Mouse (Mus musculus): ENCODE measurements at regions not wholly inside any gene's neighbourhood (a gene's known extent, or its start where the extent isn't known, plus 50 kb on each side); places are given as distances from the start of the nearest gene placed in this dataset.

DNA sequence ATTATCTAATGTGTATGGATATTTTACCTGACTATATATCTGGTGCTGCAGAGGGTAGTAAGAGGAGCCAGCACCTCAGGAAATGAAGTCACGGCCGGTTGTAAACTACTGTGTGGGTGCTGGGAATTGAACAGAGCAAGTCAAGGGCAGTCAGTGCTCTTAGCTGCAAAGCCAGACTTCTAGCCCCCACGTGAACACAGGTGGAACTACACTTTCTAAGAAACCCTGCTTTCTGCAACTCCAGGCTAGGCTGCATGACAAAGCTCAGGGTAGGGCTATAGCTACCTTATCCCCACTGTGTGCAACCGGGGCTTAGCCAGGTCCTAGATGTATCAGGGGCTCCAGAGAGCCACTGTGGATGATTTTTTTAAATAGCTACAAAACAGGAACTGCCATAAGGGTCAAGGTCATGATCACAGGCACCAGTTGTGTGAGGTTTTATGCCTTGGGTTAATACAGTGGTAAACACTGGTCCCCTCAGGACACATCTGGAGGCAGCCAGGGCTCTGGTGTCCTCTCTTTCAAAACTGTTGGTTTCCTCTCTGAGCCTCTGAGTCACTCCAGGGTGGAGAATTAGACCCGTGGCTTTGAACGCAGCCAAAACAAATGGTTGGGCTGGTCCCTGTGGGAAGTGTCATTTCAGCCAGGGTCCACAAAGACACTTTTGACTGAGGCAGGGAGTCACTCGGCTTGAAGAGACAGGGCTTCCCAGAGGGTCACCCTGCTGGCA is 76.5 kb downstream of the Gm26897 start:
- Histone ChIP-seq H3K9ac (replicated peaks) (no peak overlapping the region), H3K27me3 (replicated peaks) (peaks cover 7% of the 10 kb centered on the region), H3K27ac (replicated peaks) (no peak overlapping the region), H3K4me2 (no peak overlapping the region), H3K4me3 (replicated peaks) (no peak overlapping the region), H3K9me3 (replicated peaks) (no peaks in the 10 kb centered on the region), H3K36me3 (no peaks in the 10 kb centered on the region), H3K4me1 (peaks cover 25% of the 10 kb centered on the region)
- WGBS = 36% methylated on average over 7 of the region's 7 CpGs
- ATAC-seq (ENCODE audit: low FRiP score) = no peak

DNA sequence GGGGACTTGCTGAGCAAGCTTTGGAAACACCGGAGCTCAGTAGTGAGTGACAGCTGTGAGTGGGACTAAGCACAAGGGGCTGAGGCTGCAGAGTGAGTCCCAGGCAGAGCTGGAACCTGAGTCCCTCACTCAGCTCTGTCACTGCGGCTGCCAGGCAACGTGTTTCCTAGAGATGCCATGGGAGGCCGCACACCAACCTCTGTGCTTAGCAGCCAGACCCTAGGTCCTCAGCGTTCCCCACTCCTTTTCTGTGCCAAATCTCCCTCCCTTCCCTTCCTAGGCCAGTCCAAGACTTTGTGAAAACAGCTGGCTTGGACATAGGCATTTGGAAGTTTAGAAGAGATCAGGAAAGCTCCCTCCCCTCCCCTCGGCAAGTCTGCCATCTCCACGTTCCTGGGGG is 78.9 kb downstream of the Gm26897 start:
- WGBS = 53% methylated on average over 7 of the region's 7 CpGs
- H3K4me1 ChIP-seq = peaks cover 15% of the 10 kb centered on the region
- ATAC-seq (ENCODE audit: low FRiP score) = no peak

DNA sequence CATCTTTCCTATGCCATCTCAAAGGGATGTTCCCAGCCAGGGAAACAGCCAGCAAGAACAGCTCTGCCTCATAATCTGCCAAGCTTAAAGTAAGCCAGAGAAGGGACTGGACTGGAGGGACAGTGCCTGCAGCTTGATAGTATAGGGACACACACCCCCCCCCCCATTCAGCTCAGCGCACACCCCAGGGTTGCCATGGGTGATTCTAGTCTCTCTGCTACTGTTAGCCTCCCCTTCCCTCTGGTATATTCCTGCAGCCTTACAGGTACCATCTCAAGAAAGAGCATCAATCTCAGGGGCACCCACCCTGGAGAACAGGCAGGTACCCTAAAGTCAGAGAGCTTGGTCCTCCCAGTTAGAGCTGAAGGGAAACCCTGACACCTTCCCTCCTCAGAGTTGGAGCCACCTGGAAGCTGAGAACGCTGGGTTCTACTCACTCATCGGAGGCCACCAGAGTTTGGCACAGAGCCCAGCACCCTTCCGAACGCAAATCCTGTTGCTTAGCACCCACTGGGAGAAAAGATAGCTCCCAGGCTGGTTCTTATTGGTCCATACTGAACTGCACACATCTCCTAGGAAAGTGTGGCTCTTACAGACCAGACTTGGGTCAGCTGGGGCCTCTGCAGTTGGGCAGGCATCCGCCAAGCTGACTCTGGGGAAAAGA is 79.5 kb downstream of the Gm26897 start:
- WGBS = 62% methylated on average over 6 of the region's 6 CpGs
- Histone ChIP-seq H3K36me3 (no peaks in the 10 kb centered on the region), H3K9ac (replicated peaks) (no peak overlapping the region), H3K4me1 (peaks cover 11% of the 10 kb centered on the region; the same call in 1 of the 2 replicates), H3K9me3 (replicated peaks) (no peaks in the 10 kb centered on the region), H3K27me3 (replicated peaks) (0 out of 2 replicates have a peak, but pooled peaks cover 3% of the 10 kb centered on the region), H3K4me2 (no peak overlapping the region), H3K27ac (replicated peaks) (no peak overlapping the region), H3K4me3 (replicated peaks) (no peak overlapping the region)
- no peak for ATAC-seq (ENCODE audit: low FRiP score)

More for the DNA sequence above, 78.9 kb downstream of the Gm26897 start:
- Histone ChIP-seq H3K9ac (replicated peaks) (no peak overlapping the region), H3K27me3 (replicated peaks) (0 out of 2 replicates have a peak, but pooled peaks cover 3% of the 10 kb centered on the region), H3K36me3 (no peaks in the 10 kb centered on the region), H3K4me3 (replicated peaks) (no peak overlapping the region), H3K9me3 (replicated peaks) (no peaks in the 10 kb centered on the region), H3K4me2 (no peak overlapping the region), H3K27ac (replicated peaks) (no peak overlapping the region)

DNA sequence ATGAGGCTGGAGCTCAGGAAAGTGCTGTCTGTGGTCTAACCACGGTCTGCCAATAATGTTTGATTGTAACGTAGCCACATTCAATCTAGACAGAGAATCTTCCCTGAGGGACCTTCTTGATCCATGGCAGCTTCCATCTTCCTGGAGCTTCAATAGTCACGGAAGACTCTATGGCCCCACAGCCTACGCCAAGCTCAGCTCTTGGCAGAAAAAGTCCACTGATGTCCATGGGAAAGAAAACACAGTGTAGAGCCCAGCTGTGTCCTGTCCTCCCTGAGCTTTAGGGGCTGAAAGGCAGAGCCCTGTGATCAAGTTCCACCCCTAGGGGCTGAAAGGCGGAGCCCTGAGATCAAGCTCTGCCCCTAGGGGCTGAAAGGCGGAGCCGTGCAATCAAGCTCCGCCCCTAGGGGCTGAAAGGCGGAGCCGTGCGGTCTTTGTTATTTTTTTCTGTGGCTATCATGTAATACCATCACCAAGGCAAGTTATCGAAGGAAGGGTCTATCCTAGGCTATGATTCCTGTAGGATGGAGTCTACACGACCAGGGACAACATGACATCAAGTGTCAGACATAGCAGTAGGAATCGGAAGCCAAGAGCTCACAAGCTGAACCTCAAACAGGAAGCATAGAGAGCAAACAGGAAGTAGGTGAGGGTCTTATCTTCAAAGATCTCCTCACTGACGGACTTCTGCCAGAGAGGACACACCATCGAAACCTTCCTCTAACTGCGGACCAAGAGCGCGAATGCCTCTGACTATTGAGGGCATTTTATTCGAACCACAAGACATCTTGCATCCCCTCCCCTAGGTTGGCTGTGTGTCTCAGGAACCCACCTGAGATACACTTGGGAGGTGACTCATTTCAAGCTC is 81.4 kb downstream of the Gm26897 start:
- H3K36me3 ChIP-seq = no peaks in the 10 kb centered on the region
- 89% methylated on average over 20 of the region's 20 CpGs for WGBS

DNA sequence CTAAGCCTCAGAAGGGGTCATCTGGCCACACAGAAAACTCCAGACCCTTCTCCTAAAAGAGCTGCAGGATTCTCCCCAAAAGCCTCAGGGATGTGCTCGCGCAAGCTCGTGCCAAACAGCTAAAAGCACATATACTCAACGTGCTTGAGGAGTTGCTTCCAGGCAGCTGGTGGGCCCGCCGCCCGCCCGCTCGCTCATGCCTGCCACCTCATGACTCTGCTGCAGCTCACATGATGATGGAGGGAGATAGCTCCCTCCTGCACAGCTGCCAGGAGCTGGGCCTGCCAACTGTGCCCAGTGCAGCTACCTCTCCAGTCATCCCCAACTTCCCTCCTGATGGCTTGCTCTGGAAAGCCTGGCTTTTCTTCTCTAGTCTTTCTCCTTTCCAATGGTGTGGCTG is 87.2 kb downstream of the Gm26897 start:
- Histone ChIP-seq H3K4me2 (no peak overlapping the region), H3K27me3 (replicated peaks) (no peaks in the 10 kb centered on the region; the same call in 1 of the 2 replicates), H3K36me3 (no peaks in the 10 kb centered on the region), H3K4me1 (0 out of 2 replicates have a peak, but pooled peaks cover 3% of the 10 kb centered on the region), H3K9me3 (replicated peaks) (no peaks in the 10 kb centered on the region), H3K4me3 (replicated peaks) (no peak overlapping the region), H3K27ac (replicated peaks) (no peak overlapping the region), H3K9ac (replicated peaks) (no peak overlapping the region)
- WGBS = 84% methylated on average over 9 of the region's 9 CpGs
- ATAC-seq (ENCODE audit: low FRiP score) = no peak

More for the DNA sequence above, 81.4 kb downstream of the Gm26897 start:
- ATAC-seq (ENCODE audit: low FRiP score) = no peak
- H3K4me2 ChIP-seq = no peak overlapping the region
- no peaks in the 10 kb centered on the region for H3K9me3 ChIP-seq (replicated peaks)
- H3K27me3 ChIP-seq (replicated peaks) = peaks cover 3% of the 10 kb centered on the region; the same call in 1 of the 2 replicates
- H3K4me3 ChIP-seq (replicated peaks) = no peak overlapping the region
- H3K27ac ChIP-seq (replicated peaks) = no peak overlapping the region
- peaks cover 11% of the 10 kb centered on the region; the same call in 1 of the 2 replicates for H3K4me1 ChIP-seq
- H3K9ac ChIP-seq (replicated peaks) = no peak overlapping the region

DNA sequence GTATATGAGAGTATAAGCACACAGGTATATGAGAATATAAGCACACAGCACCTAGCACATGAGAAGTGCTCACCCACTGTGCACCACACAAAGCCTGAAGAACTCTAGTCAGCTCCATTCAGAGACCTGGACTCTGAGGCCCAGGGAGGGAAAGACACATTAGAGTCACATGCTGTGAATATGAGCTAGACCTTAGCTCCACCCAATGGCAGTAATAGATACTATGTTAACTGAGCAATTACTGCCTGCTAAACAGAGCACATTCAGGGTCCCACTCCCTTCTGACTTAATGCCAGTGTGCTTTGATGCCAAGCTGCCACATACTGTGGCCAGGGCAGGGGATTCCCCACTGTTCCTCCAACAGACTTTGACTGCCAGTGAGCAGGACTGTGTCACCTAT is 89.2 kb downstream of the Gm26897 start:
- no peaks in the 10 kb centered on the region; the same call in 1 of the 2 replicates for H3K27me3 ChIP-seq (replicated peaks)
- H3K4me2 ChIP-seq = no peak overlapping the region
- 0 out of 2 replicates have a peak, but pooled peaks cover 3% of the 10 kb centered on the region for H3K4me1 ChIP-seq
- H3K9me3 ChIP-seq (replicated peaks) = no peaks in the 10 kb centered on the region
- H3K9ac ChIP-seq (replicated peaks) = no peak overlapping the region
- no peak for ATAC-seq (ENCODE audit: low FRiP score)
- H3K36me3 ChIP-seq = no peaks in the 10 kb centered on the region
- no peak overlapping the region for H3K4me3 ChIP-seq (replicated peaks)
- H3K27ac ChIP-seq (replicated peaks) = no peak overlapping the region

DNA sequence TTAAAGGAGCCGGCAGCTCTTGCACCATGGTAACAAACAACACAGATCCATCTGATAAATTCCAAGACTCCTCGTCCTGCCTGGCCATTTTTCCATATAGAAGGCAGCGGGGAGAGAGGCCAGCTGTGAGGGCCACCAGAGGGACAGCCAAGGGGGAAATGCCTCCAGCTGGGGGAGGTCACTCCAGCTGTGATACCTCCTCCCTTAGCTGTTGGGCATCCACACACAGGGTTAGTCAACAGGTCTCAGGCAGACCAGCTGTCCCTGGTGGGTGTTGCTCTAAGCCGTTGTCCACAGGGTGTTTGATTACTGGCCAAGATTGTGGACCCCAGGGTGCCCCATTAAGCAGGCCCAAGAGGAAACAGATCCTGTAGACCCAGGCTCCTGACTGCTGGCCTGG is 89.7 kb downstream of the Gm26897 start:
- Histone ChIP-seq H3K4me2 (no peak overlapping the region), H3K4me3 (replicated peaks) (no peak overlapping the region), H3K27me3 (replicated peaks) (no peaks in the 10 kb centered on the region; the same call in 1 of the 2 replicates), H3K27ac (replicated peaks) (no peak overlapping the region), H3K4me1 (0 out of 2 replicates have a peak, but pooled peaks cover 3% of the 10 kb centered on the region), H3K9me3 (replicated peaks) (no peaks in the 10 kb centered on the region), H3K9ac (replicated peaks) (no peak overlapping the region), H3K36me3 (no peaks in the 10 kb centered on the region)
- 31% methylated on average over 4 of the region's 4 CpGs for WGBS
- no peak for ATAC-seq (ENCODE audit: low FRiP score)

DNA sequence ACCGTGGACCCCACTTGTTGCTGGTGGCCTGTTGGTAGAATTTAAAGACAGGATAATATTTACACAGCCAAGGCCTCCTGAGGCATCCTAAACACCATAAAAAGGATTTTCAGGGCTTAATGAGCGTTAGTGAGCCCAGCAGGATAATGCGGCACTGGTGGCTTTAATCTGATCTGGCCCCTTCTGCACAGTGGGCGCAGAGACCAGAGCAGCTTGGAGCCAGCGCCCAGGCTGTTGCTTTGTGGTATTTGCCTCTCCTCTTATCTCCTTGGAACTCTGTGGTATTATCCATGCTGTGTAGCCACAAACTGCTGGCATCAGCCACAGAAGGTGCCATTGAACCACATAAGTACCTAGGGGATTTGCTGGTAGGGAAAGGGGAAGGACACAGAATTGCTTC is 90.1 kb downstream of the Gm26897 start:
- 38% methylated on average over 5 of the region's 5 CpGs for WGBS
- no peak overlapping the region for H3K4me3 ChIP-seq (replicated peaks)
- 0 out of 2 replicates have a peak, but pooled peaks cover 3% of the 10 kb centered on the region for H3K4me1 ChIP-seq
- no peak overlapping the region for H3K9ac ChIP-seq (replicated peaks)
- no peak overlapping the region for H3K4me2 ChIP-seq
- no peaks in the 10 kb centered on the region for H3K36me3 ChIP-seq
- no peaks in the 10 kb centered on the region; the same call in 1 of the 2 replicates for H3K27me3 ChIP-seq (replicated peaks)
- H3K9me3 ChIP-seq (replicated peaks) = no peaks in the 10 kb centered on the region
- no peak for ATAC-seq (ENCODE audit: low FRiP score)
- no peak overlapping the region for H3K27ac ChIP-seq (replicated peaks)

DNA sequence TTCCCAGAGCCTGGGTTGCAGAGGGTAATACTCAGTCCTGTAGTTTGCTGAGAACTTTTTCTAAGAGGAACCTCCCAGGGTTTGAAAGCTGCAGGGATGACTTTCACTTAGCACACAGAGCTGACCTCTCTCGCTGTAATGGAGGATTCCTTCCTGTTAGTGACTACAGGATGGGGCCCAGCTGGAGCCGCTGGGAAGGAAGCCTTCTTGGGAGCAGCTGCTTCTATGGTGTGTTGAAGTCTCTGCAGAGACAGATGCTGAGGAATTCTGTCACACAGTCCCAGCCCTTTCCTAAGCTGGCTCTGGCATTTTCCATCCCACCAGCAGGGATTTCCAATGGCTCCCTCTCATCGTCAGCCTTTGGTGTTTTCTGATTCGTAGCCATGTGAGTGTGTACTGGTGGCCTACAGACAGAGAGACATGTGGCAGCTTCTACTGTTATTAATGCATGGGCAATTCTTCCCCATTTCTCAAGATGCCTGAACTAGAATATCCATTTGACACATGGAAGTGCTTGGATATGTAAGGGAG is 90.9 kb downstream of the Gm26897 start:
- Histone ChIP-seq H3K36me3 (no peaks in the 10 kb centered on the region), H3K9ac (replicated peaks) (no peak overlapping the region), H3K4me1 (0 out of 2 replicates have a peak, but pooled peaks cover 3% of the 10 kb centered on the region), H3K9me3 (replicated peaks) (no peaks in the 10 kb centered on the region), H3K4me3 (replicated peaks) (no peak overlapping the region), H3K27me3 (replicated peaks) (no peaks in the 10 kb centered on the region; the same call in 1 of the 2 replicates), H3K27ac (replicated peaks) (no peak overlapping the region; the same call in 1 of the 2 replicates), H3K4me2 (no peak overlapping the region)
- ATAC-seq (ENCODE audit: low FRiP score) = no peak
- WGBS = 77% methylated on average over 4 of the region's 4 CpGs

DNA sequence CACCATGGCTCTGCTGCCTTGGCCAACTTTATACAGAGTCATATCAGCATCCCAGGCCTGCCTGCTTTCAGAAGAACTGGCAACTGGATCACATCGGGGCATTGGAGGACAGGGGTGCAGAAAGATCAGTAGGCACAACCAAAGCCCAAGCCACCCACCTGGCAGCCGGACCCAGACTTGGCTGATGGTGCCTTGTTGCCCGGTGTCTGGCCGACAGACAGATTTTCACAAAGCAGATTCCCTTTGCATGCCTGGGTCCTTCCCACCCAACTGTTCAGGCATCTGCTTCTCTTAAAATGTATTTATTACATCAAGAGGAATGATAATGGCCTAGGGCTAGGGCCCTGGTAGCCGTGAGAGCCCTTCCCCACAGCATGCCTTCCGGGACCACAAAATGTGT is 96.2 kb downstream of the Gm26897 start:
- Histone ChIP-seq H3K9ac (replicated peaks) (no peak overlapping the region), H3K4me3 (replicated peaks) (no peak overlapping the region), H3K27me3 (replicated peaks) (no peaks in the 10 kb centered on the region), H3K9me3 (replicated peaks) (no peaks in the 10 kb centered on the region), H3K4me1 (no peaks in the 10 kb centered on the region), H3K36me3 (no peaks in the 10 kb centered on the region), H3K27ac (replicated peaks) (no peak overlapping the region), H3K4me2 (no peak overlapping the region)
- 74% methylated on average over 6 of the region's 6 CpGs for WGBS
- no peak for ATAC-seq (ENCODE audit: low FRiP score)
